ENCODE assay signal across 11 mouse cellular contexts in the genomic region with DNA sequence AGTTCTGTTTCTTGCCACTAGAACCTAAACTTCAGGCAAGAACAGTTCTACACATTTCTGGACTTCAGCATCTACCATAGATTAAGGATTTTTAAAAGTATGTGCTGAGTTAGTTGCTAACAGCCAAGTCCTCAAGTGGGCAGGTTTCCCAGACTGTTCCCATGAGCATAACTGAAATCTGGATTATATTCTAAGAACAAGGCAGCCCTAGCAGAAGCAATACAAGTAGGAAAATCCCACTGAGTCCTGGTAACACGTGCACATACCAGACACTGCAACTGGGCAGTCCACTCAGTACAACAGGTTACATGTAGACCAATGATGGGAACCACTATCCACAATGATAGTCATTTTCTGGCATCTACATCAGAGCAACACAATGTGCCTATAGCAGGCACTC. TPM values are rescaled to one million over a fixed set of nuclear protein-coding genes. Genes with fewer than 3 reads are reported as not detected.
DNase-seq lines count a peak whose midpoint lies in the region; ATAC-seq and TF ChIP-seq lines count a peak whose summit lies in the region.
"Had no signal": no experiment of that assay in that cellular context is flagged by ENCODE, and none has a peak within 500 bp of the region (broad histone marks: within the 10 kb centered on the region; RNA-seq: fewer than 3 reads in every experiment).

No protein-coding gene starts in this region.

- H3K36me3 ChIP-seq in heart, embryonic 11.5 days (ENCODE audit: control insufficient read depth, insufficient read depth, low read length): no peaks in the 10 kb centered on the region
- peaks cover 66% of the 10 kb centered on the region for H3K36me3 ChIP-seq in megakaryocyte, embryonic 14.5 days (replicated peaks; ENCODE audit: low read length)
- peaks cover 11% of the 10 kb centered on the region for H3K36me3 ChIP-seq in heart, postnatal 0 days (replicated peaks; ENCODE audit: control insufficient read depth, insufficient read depth, low read length)
- 0 out of 2 replicates have a peak, but pooled peaks cover 7% of the 10 kb centered on the region for H3K36me3 ChIP-seq in thymus, adult 2 months (ENCODE audit: control insufficient read depth, insufficient read depth, low read length)

- no peak for TF ChIP-seq POLR2A in thymus, adult 2 months (IDR thresholded peaks at IDR 0.05; ENCODE audit: control insufficient read depth, extremely low read depth, insufficient read depth, low read length, poor library complexity)

- peak; percentile 82 to 84 for DNase-seq in heart, adult 18-20 months
- no peak for DNase-seq in heart, postnatal 0 days (ENCODE audit: low spot score)
- no peak for DNase-seq in ovary, adult 18-20 months (ENCODE audit: low spot score)
- DNase-seq in adrenal gland, postnatal 25 days: no peak
- no peak for DNase-seq in thymus, adult 2 months
- DNase-seq: thymus, postnatal 25 days had no signal

- no peak for TF ChIP-seq EP300 in heart, postnatal 0 days (IDR thresholded peaks at IDR 0.05; ENCODE audit: low read depth)

- H3K4me3 ChIP-seq in heart, embryonic 11.5 days (ENCODE audit: low read depth, low read length): no peak overlapping the region
- peak overlapping the region; percentile 15 for H3K4me3 ChIP-seq in megakaryocyte, embryonic 14.5 days (replicated peaks)
- H3K4me3 ChIP-seq in heart, postnatal 0 days (ENCODE audit: low read depth, low read length): no peak overlapping the region
- no peak overlapping the region for H3K4me3 ChIP-seq in thymus, adult 2 months (ENCODE audit: control insufficient read depth, insufficient read depth, low read length)
- H3K4me3 ChIP-seq: hindbrain, embryonic 15.5 days; midbrain, embryonic 12.5 days had no signal

- no peak overlapping the region for H3K9ac ChIP-seq in heart, embryonic 11.5 days (ENCODE audit: low read depth, low read length)
- no peak overlapping the region for H3K9ac ChIP-seq in heart, postnatal 0 days (replicated peaks; ENCODE audit: low read depth, low read length)
- H3K9ac ChIP-seq: hindbrain, embryonic 15.5 days; midbrain, embryonic 12.5 days had no signal

- H3K27ac ChIP-seq in heart, embryonic 11.5 days (ENCODE audit: low read depth, low read length): no peak overlapping the region
- peak overlapping the region; percentile 76 for H3K27ac ChIP-seq in heart, postnatal 0 days (ENCODE audit: low read depth)
- H3K27ac ChIP-seq in thymus, adult 2 months (ENCODE audit: control insufficient read depth, insufficient read depth, low read length): no peak overlapping the region
- H3K27ac ChIP-seq: hindbrain, embryonic 15.5 days; midbrain, embryonic 12.5 days had no signal

- H3K27me3 ChIP-seq in heart, embryonic 11.5 days (ENCODE audit: control insufficient read depth, insufficient read depth, low read length): no peaks in the 10 kb centered on the region
- H3K27me3 ChIP-seq in megakaryocyte, embryonic 14.5 days (replicated peaks): no peaks in the 10 kb centered on the region
- H3K27me3 ChIP-seq in heart, postnatal 0 days (ENCODE audit: control insufficient read depth, insufficient read depth, low read length): no peaks in the 10 kb centered on the region
- H3K27me3 ChIP-seq in thymus, adult 2 months (ENCODE audit: control insufficient read depth, insufficient read depth, low read length): no peaks in the 10 kb centered on the region
- H3K27me3 ChIP-seq: hindbrain, embryonic 15.5 days; midbrain, embryonic 12.5 days had no signal

- no peak overlapping the region for H3K4me2 ChIP-seq in heart, embryonic 11.5 days
- no peak overlapping the region for H3K4me2 ChIP-seq in heart, postnatal 0 days (ENCODE audit: low read depth, low read length)
- H3K4me2 ChIP-seq: hindbrain, embryonic 15.5 days; midbrain, embryonic 12.5 days had no signal

- H3K4me1 ChIP-seq in heart, embryonic 11.5 days (ENCODE audit: control insufficient read depth, insufficient read depth, low read length): peaks cover 36% of the 10 kb centered on the region
- peaks cover 100% of the 10 kb centered on the region for H3K4me1 ChIP-seq in megakaryocyte, embryonic 14.5 days
- peaks cover 30% of the 10 kb centered on the region for H3K4me1 ChIP-seq in heart, postnatal 0 days (ENCODE audit: control insufficient read depth, insufficient read depth)
- peaks cover 41% of the 10 kb centered on the region for H3K4me1 ChIP-seq in thymus, adult 2 months (replicated peaks; ENCODE audit: control insufficient read depth, insufficient read depth, low read length)

- no peaks in the 10 kb centered on the region for H3K9me3 ChIP-seq in heart, embryonic 11.5 days (replicated peaks; ENCODE audit: control insufficient read depth, low read length)
- peaks cover 6% of the 10 kb centered on the region for H3K9me3 ChIP-seq in megakaryocyte, embryonic 14.5 days
- H3K9me3 ChIP-seq in heart, postnatal 0 days (replicated peaks; ENCODE audit: control insufficient read depth, low read length): no peaks in the 10 kb centered on the region
- H3K9me3 ChIP-seq: hindbrain, embryonic 15.5 days; midbrain, embryonic 12.5 days had no signal

- WGBS in heart, embryonic 11.5 days (ENCODE audit: insufficient replicate concordance): 88% methylated on average over 1 of the region's 1 CpGs
- 63% methylated on average over 1 of the region's 1 CpGs for WGBS in heart, postnatal 0 days
- 89% methylated on average over 1 of the region's 1 CpGs for WGBS in thymus, adult 2 months

- TF ChIP-seq CTCF in heart, postnatal 0 days (IDR thresholded peaks at IDR 0.05; ENCODE audit: low read depth): no peak
- TF ChIP-seq CTCF in thymus, adult 2 months (IDR thresholded peaks at IDR 0.05; ENCODE audit: borderline replicate concordance, control insufficient read depth, extremely low read depth, insufficient read depth, low read length, poor library complexity): no peak

- no peak for ATAC-seq in heart, embryonic 11.5 days (replicated peaks; ENCODE audit: insufficient number of reproducible peaks, low FRiP score, low TSS enrichment)
- no peak for ATAC-seq in megakaryocyte, adult 5-6 weeks (ENCODE audit: poor library complexity, severe bottlenecking)
- ATAC-seq in heart, postnatal 0 days (ENCODE audit: insufficient read depth, low read depth): 0 out of 2 replicates have a peak, but pooled peaks have one; percentile 17

RNA-seq across cellular contexts. Expression of gene Tbc1d14, which starts 17.3 kb away (rescaled TPM):
- total RNA-seq in heart, adult 18-20 months (2021): 10 to 100 TPM; 13.4 to 14.6 TPM
- polyA plus RNA-seq in heart, embryonic 11.5 days (2014; fragmentation: Nextera tagmentation; extraction: Ambion mirVana): 19.8 and 22.6 TPM in 2 replicates
- polyA plus RNA-seq in megakaryocyte, embryonic 14.5 days (2012; ENCODE audit: insufficient read depth, low replicate concordance): 7.1 and 8.7 TPM in 2 replicates
- total RNA-seq in megakaryocyte, adult 5-6 weeks (2015): 22.3 and 25.5 TPM in 2 replicates
- 11.2 and 16.2 TPM in 2 replicates for total RNA-seq in megakaryocyte, adult 5-6 weeks (2017)
- 3.9 and 10.2 TPM in 2 replicates for total RNA-seq in heart, postnatal 0 days (2014; rRNA removed; ENCODE audit: low replicate concordance)
- 7.7 and 8.3 TPM in 2 replicates for polyA plus RNA-seq in heart, postnatal 0 days (2015; fragmentation: Nextera tagmentation; extraction: Ambion mirVana)
- 31.5 and 42.4 TPM in 2 replicates for total RNA-seq in adrenal gland, postnatal 25 days (2021)
- polyA plus RNA-seq in thymus, adult 2 months (2012; rRNA removed): 42.4 and 48.6 TPM in 2 replicates

Comparison
In these comparisons a context has a peak if more than half of its experiments do, and no peak if none do; other contexts are left out.
1. DNase-seq: peak in heart, adult 18-20 months (2 of 2); none in heart, postnatal 0 days (single experiment), ovary, adult 18-20 months (single experiment), adrenal gland, postnatal 25 days (single experiment) and thymus, adult 2 months (single experiment).